Comparison of ENCODE assay signal across 8 mouse cellular contexts in the genomic region with DNA sequence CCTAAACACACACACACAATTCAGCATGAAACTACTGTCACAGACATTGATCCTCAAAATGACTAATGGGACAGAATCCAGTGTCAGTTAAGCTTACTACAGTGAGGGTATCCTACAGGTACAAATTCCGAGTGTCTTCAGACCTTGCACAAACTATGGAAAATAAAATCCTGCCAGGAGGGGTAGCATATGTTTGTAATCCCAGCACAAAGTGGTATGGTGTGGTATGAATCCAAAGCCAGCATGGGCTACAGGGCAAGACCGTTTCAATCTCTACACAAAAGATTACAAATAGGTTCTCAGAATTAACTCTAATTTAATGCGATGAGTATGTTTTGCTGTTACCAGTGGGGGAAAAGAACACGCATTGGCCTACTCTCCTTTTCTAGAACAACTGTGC. TPM values are rescaled to one million over a fixed set of nuclear protein-coding genes. Genes with fewer than 3 reads are reported as not detected.
DNase-seq lines count a peak whose midpoint lies in the region; ATAC-seq and TF ChIP-seq lines count a peak whose summit lies in the region.

A gene (plus strand): TSS at position 301 of the 400 bp plus-strand sequence.

- no peak for TF ChIP-seq EP300 in liver, postnatal 0 days (IDR thresholded peaks at IDR 0.05; ENCODE audit: low read depth)

- WGBS in cerebellum, adult 2 months: 15% methylated on average over 4 of the region's 4 CpGs
- WGBS in forebrain, embryonic 15.5 days: 24% methylated on average over 4 of the region's 4 CpGs
- WGBS in hindbrain, embryonic 14.5 days: 23% methylated on average over 4 of the region's 4 CpGs
- 28% methylated on average over 4 of the region's 4 CpGs for WGBS in liver, postnatal 0 days (ENCODE audit: insufficient replicate concordance)

- peaks cover 16% of the 10 kb centered on the region for H3K36me3 ChIP-seq in E14TG2a.4 (ENCODE audit: insufficient read depth, low read length)
- H3K36me3 ChIP-seq in forebrain, embryonic 15.5 days: peaks cover 17% of the 10 kb centered on the region
- peaks cover 18% of the 10 kb centered on the region for H3K36me3 ChIP-seq in hindbrain, embryonic 14.5 days (replicated peaks; ENCODE audit: control insufficient read depth, insufficient read depth)
- H3K36me3 ChIP-seq in liver, postnatal 0 days (replicated peaks; ENCODE audit: insufficient read depth, low read length): peaks cover 8% of the 10 kb centered on the region

- peak within 1 kb of the TSS; percentile 91 for H3K9ac ChIP-seq in forebrain, embryonic 15.5 days (replicated peaks)
- H3K9ac ChIP-seq in hindbrain, embryonic 14.5 days: peak within 1 kb of the TSS; percentile 98
- H3K9ac ChIP-seq in liver, postnatal 0 days (replicated peaks): peak within 1 kb of the TSS; percentile 78

- TF ChIP-seq POLR2A in cerebellum, adult 2 months (IDR thresholded peaks at IDR 0.05; ENCODE audit: borderline replicate concordance, insufficient read depth, low read length): no peak

- H3K9me3 ChIP-seq in E14TG2a.4 (ENCODE audit: low read length): no peaks in the 10 kb centered on the region
- no peaks in the 10 kb centered on the region for H3K9me3 ChIP-seq in forebrain, embryonic 15.5 days
- no peaks in the 10 kb centered on the region for H3K9me3 ChIP-seq in hindbrain, embryonic 14.5 days (ENCODE audit: control insufficient read depth, low read length)
- H3K9me3 ChIP-seq in liver, postnatal 0 days (ENCODE audit: low read length): no peaks in the 10 kb centered on the region

- H3K4me3 ChIP-seq in cerebellum, adult 2 months (replicated peaks; ENCODE audit: insufficient read depth, low read depth, low read length): peak within 1 kb of the TSS; percentile 86
- peak within 1 kb of the TSS; percentile 92 for H3K4me3 ChIP-seq in E14TG2a.4 (replicated peaks; ENCODE audit: low read length)
- peak within 1 kb of the TSS; percentile 76 for H3K4me3 ChIP-seq in forebrain, embryonic 15.5 days
- peak within 1 kb of the TSS; percentile 97 for H3K4me3 ChIP-seq in hindbrain, embryonic 14.5 days (replicated peaks; ENCODE audit: low read length)
- peak within 1 kb of the TSS; percentile 71 for H3K4me3 ChIP-seq in liver, postnatal 0 days (ENCODE audit: low read depth, low read length)

- H3K27ac ChIP-seq in cerebellum, adult 2 months (ENCODE audit: insufficient read depth, low read length): peak within 1 kb of the TSS; percentile 85
- H3K27ac ChIP-seq in forebrain, embryonic 15.5 days (replicated peaks): peak within 1 kb of the TSS; percentile 98
- H3K27ac ChIP-seq in hindbrain, embryonic 14.5 days: peak within 1 kb of the TSS; percentile 98
- peak within 1 kb of the TSS; percentile 83 for H3K27ac ChIP-seq in liver, postnatal 0 days (ENCODE audit: low read depth)

- DNase-seq in cerebellum, adult 2 months: no peak
- DNase-seq in cerebellum, adult 11 months: no peak
- DNase-seq in hindbrain, embryonic 14.5 days (ENCODE audit: low spot score): no peak
- DNase-seq in liver, postnatal 0 days: no peak
- DNase-seq in c-Kit-positive CD71-positive TER-119-positive erythroid progenitor cells, embryonic 14.5 days (ENCODE audit: low spot score): no peak
- DNase-seq in frontal cortex, postnatal 36 days (ENCODE audit: low spot score in 2 of 2): no peak

- no peak for TF ChIP-seq CTCF in cerebellum, adult 2 months (IDR thresholded peaks at IDR 0.05; ENCODE audit: borderline replicate concordance, insufficient read depth, low read depth, low read length)
- no peak for TF ChIP-seq CTCF in E14TG2a.4 (conservative IDR thresholded peaks at IDR 0.05; ENCODE audit: low read length)
- no peak for TF ChIP-seq CTCF in liver, postnatal 0 days (IDR thresholded peaks at IDR 0.05; ENCODE audit: low read depth)

- peaks cover 4% of the 10 kb centered on the region; the same call in 1 of the 2 replicates for H3K4me1 ChIP-seq in cerebellum, adult 2 months (ENCODE audit: control insufficient read depth, insufficient read depth, low read length)
- peaks cover 37% of the 10 kb centered on the region for H3K4me1 ChIP-seq in E14TG2a.4 (replicated peaks; ENCODE audit: low read depth, low read length)
- peaks cover 13% of the 10 kb centered on the region for H3K4me1 ChIP-seq in forebrain, embryonic 15.5 days
- peaks cover 12% of the 10 kb centered on the region for H3K4me1 ChIP-seq in hindbrain, embryonic 14.5 days (replicated peaks; ENCODE audit: control insufficient read depth, insufficient read depth, low read length)
- peaks cover 4% of the 10 kb centered on the region for H3K4me1 ChIP-seq in liver, postnatal 0 days (ENCODE audit: insufficient read depth)

- peak within 1 kb of the TSS; percentile 96 for H3K4me2 ChIP-seq in forebrain, embryonic 15.5 days (replicated peaks)
- peak within 1 kb of the TSS; percentile 96 for H3K4me2 ChIP-seq in hindbrain, embryonic 14.5 days (replicated peaks)
- H3K4me2 ChIP-seq in liver, postnatal 0 days (ENCODE audit: low read depth, low read length): peak within 1 kb of the TSS; percentile 99

- no peaks in the 10 kb centered on the region for H3K27me3 ChIP-seq in cerebellum, adult 2 months (ENCODE audit: control insufficient read depth, insufficient read depth, low read length)
- H3K27me3 ChIP-seq in E14TG2a.4 (ENCODE audit: insufficient read depth, low read length): peaks cover 23% of the 10 kb centered on the region
- no peaks in the 10 kb centered on the region for H3K27me3 ChIP-seq in forebrain, embryonic 15.5 days
- no peaks in the 10 kb centered on the region for H3K27me3 ChIP-seq in hindbrain, embryonic 14.5 days (ENCODE audit: control insufficient read depth, insufficient read depth, low read length)
- H3K27me3 ChIP-seq in liver, postnatal 0 days (ENCODE audit: insufficient read depth, low read length): no peaks in the 10 kb centered on the region

- peak; percentile 11 for ATAC-seq in forebrain, embryonic 15.5 days (replicated peaks)
- ATAC-seq in hindbrain, embryonic 14.5 days (ENCODE audit: low FRiP score): peak; percentile 7; the same call in 1 of the 2 replicates
- ATAC-seq in liver, postnatal 0 days: no peak

RNA-seq across cellular contexts. Expression of the gene that starts here (rescaled TPM):
- polyA plus RNA-seq in cerebellum, adult 2 months (2012; rRNA removed): 51.2 and 56.3 TPM in 2 replicates
- polyA plus RNA-seq in forebrain, embryonic 15.5 days (2015; fragmentation: Nextera tagmentation; extraction: Ambion mirVana): 10.7 and 12.5 TPM in 2 replicates
- 21.8 and 22.6 TPM in 2 replicates for polyA plus RNA-seq in hindbrain, embryonic 14.5 days (2014; fragmentation: Nextera tagmentation; extraction: Ambion mirVana)
- 1.2 TPM in 2 replicates for polyA plus RNA-seq in liver, postnatal 0 days (2015; fragmentation: Nextera tagmentation; extraction: Ambion mirVana)
